Mouse (Mus musculus) CH12.LX (cell line): ENCODE results near the gene Gpr157. TPM values are rescaled to one million over a fixed set of nuclear protein-coding genes. Genes with fewer than 3 reads are reported as not detected.

Experiments used
- DNase-seq: peaks from one replicate; pipeline ENCODE4 v3.0.0-alpha.2; 2013; ENCODE audit errors: extremely low read depth
- H3K27ac ChIP-seq: 2 replicates; pipeline ENCODE4 v1.5.1; 2012; ENCODE audit warnings: low read depth, mild to moderate bottlenecking, control low read depth, moderate library complexity; ENCODE audit not compliant: insufficient read depth
- H3K27me3 ChIP-seq: replicated peaks from 2 replicates; pipeline ENCODE3; 2012; ENCODE audit warnings: inconsistent platforms
- H3K36me3 ChIP-seq, 2 experiments: replicated peaks in 1 of 2; 2 replicates each; pipeline versions ENCODE3 to v1.6.1; 2012; ENCODE audit warnings: inconsistent platforms in 1 of 2, low read length in 1 of 2, mild to moderate bottlenecking in 1 of 2, mixed read lengths in 1 of 2, moderate library complexity in 1 of 2; ENCODE audit not compliant: control insufficient read depth in 1 of 2, insufficient read depth in 1 of 2
- H3K4me1 ChIP-seq, 2 experiments: 2 replicates each; pipeline ENCODE4 v1.6.1; 2012; ENCODE audit warnings: inconsistent platforms in 1 of 2, moderate library complexity in 1 of 2; ENCODE audit not compliant: insufficient read depth in 2 of 2, control insufficient read depth in 1 of 2
- H3K4me2 ChIP-seq: 2 replicates; pipeline ENCODE4 v1.6.1; 2012; ENCODE audit warnings: low read depth, mild to moderate bottlenecking, control low read depth; ENCODE audit not compliant: poor library complexity, insufficient read depth, severe bottlenecking
- H3K4me3 ChIP-seq, 3 experiments: fragments of 150-350 bp in 1 of 3; sonication (generic) in 1 of 3; replicated peaks in 1 of 3; 2 replicates each; pipeline versions ENCODE3 to v1.5.1; 2011 to 2012; ENCODE audit warnings: low read depth in 2 of 3, low read length in 2 of 3, mild to moderate bottlenecking in 2 of 3, moderate library complexity in 2 of 3, control low read depth in 1 of 3, improper control_type of control experiment in 1 of 3, inconsistent platforms in 1 of 3, mixed read lengths in 1 of 3; ENCODE audit not compliant: poor library complexity in 1 of 3
- H3K79me2 ChIP-seq: replicated peaks from 2 replicates; pipeline ENCODE4 v1.6.1; 2012; ENCODE audit warnings: mild to moderate bottlenecking, moderate library complexity; ENCODE audit not compliant: control insufficient read depth, poor library complexity, insufficient read depth, severe bottlenecking; ENCODE audit errors: extremely low read depth
- H3K9ac ChIP-seq: 2 replicates; pipeline ENCODE4 v1.6.1; 2012; ENCODE audit warnings: low read depth, mild to moderate bottlenecking, control low read depth, moderate library complexity; ENCODE audit not compliant: insufficient read depth
- H3K9me3 ChIP-seq: replicated peaks from 2 replicates; pipeline ENCODE3; 2012; ENCODE audit warnings: low read length, inconsistent platforms, mixed read lengths
- BHLHE40 ChIP-seq: IDR thresholded peaks from 2 replicates; pipeline ENCODE4 v1.6.1; 2011; ENCODE audit warnings: mild to moderate bottlenecking, low read depth, low read length, improper control_type of control experiment
- CHD2 ChIP-seq: IDR thresholded peaks from 2 replicates; pipeline ENCODE4 v1.6.1; 2011; ENCODE audit warnings: low read length, improper control_type of control experiment
- E2F4 ChIP-seq: IDR thresholded peaks from 2 replicates; pipeline ENCODE4 v1.6.1; 2011; ENCODE audit warnings: low read depth, low read length, improper control_type of control experiment; ENCODE audit not compliant: insufficient replicate concordance
- EP300 ChIP-seq: IDR thresholded peaks from 2 replicates; pipeline ENCODE4 v1.6.1; 2011; ENCODE audit warnings: low read length, improper control_type of control experiment
- GABPA ChIP-seq: IDR thresholded peaks from 2 replicates; pipeline ENCODE4 v1.6.1; 2012; ENCODE audit warnings: low read depth, low read length, improper control_type of control experiment, inconsistent platforms; ENCODE audit not compliant: insufficient replicate concordance
- JUN ChIP-seq: IDR thresholded peaks from 2 replicates; pipeline ENCODE4 v1.6.1; 2011; ENCODE audit warnings: low read depth, mild to moderate bottlenecking, low read length, improper control_type of control experiment, moderate library complexity; ENCODE audit not compliant: insufficient read depth
- JUND ChIP-seq: conservative IDR thresholded peaks from 2 replicates; pipeline ENCODE4 v1.6.1; 2011; ENCODE audit warnings: low read depth, low read length, improper control_type of control experiment
- KAT2A ChIP-seq: IDR thresholded peaks from 2 replicates; pipeline ENCODE4 v1.6.1; 2012; ENCODE audit warnings: low read length, improper control_type of control experiment, inconsistent platforms; ENCODE audit not compliant: insufficient replicate concordance
- MAFK ChIP-seq: IDR thresholded peaks from 2 replicates; pipeline ENCODE4 v1.6.1; 2011; ENCODE audit warnings: low read length, improper control_type of control experiment; ENCODE audit not compliant: insufficient replicate concordance
- MEF2A ChIP-seq: IDR thresholded peaks from 2 replicates; pipeline ENCODE4 v1.6.1; 2014; ENCODE audit warnings: low read depth, mild to moderate bottlenecking, inconsistent platforms, low read length, improper control_type of control experiment, borderline replicate concordance
- MXI1 ChIP-seq: IDR thresholded peaks from 2 replicates; pipeline ENCODE4 v1.6.1; 2011; ENCODE audit warnings: mild to moderate bottlenecking, low read depth, low read length, improper control_type of control experiment
- MYC ChIP-seq: IDR thresholded peaks from 2 replicates; pipeline ENCODE4 v1.6.1; 2011; ENCODE audit warnings: low read depth, mild to moderate bottlenecking, improper control_type of control experiment, low read length
- POLR2AphosphoS2 ChIP-seq: IDR thresholded peaks from 2 replicates; pipeline ENCODE4 v1.6.1; 2011; ENCODE audit warnings: low read depth, low read length, improper control_type of control experiment
- RCOR1 ChIP-seq: conservative IDR thresholded peaks from 2 replicates; pipeline ENCODE4 v1.6.1; 2012; ENCODE audit warnings: low read depth, mild to moderate bottlenecking, inconsistent platforms, low read length, improper control_type of control experiment
- SIN3A ChIP-seq: IDR thresholded peaks from 2 replicates; pipeline ENCODE4 v1.6.1; 2012; ENCODE audit warnings: low read length, improper control_type of control experiment, inconsistent platforms
- UBTF ChIP-seq: IDR thresholded peaks from 2 replicates; pipeline ENCODE4 v1.6.1; 2012; ENCODE audit warnings: low read depth, mild to moderate bottlenecking, inconsistent platforms, low read length, improper control_type of control experiment, moderate library complexity
- ZNF384 ChIP-seq: IDR thresholded peaks from 2 replicates; pipeline ENCODE4 v1.6.1; 2012; ENCODE audit warnings: low read depth, low read length, improper control_type of control experiment, inconsistent platforms
- dilution Hi-C: fragments of 300-500 bp; cut with MboI; formaldehyde crosslinking; loops from 2 replicates; pipeline ENCODE4 v1.14.3; 2020; ENCODE audit warnings: low sequenced_read_pairs; ENCODE audit not compliant: extremely low pct_unique_long_range_greater_than_20kb, extremely low pct_ligation_motif_present
- in situ Hi-C: fragments of 300-500 bp; cut with MboI; formaldehyde crosslinking; loops from 3 replicates; pipeline ENCODE4 v1.14.3; 2019; ENCODE audit warnings: low sequenced_read_pairs, low pct_ligation_motif_present, low pct_unique_long_range_greater_than_20kb, mixed read lengths
- polyA plus RNA-seq: library from polyadenylated mRNA; unstranded; fragments of >175 nt; gene quantifications from 2 replicates; pipeline ENCODE4 v1.2.1, GENCODE M21; 2012; ENCODE audit warnings: low read depth; ENCODE audit not compliant: insufficient read length
- total RNA-seq, 2 experiments: library from RNA; depleted of rRNA; stranded (reverse); fragments of 300-350 nt in 1 of 2; fragments of >200 nt in 1 of 2; gene quantifications; 2 replicates each; pipeline ENCODE4 v1.2.3; 2012 to 2014

Gpr157 gene
- total and polyA plus RNA-seq, 3 experiments, result 2.6 to 3.5 (median 2.8) TPM

GRCm38 (mm10) chr4:150066706-150067323 is 20.4 kb upstream of the Gpr157 start:
- peaks cover 85 to 97% of the 10 kb centered on the region in 2 experiments for H3K36me3 ChIP-seq
- no peak for TF ChIP-seq MYC
- no peak for TF ChIP-seq MEF2A
- TF ChIP-seq E2F4, result no peak
- TF ChIP-seq GABPA, result no peak
- no peak for TF ChIP-seq ZNF384
- H3K4me3 ChIP-seq, result no peak overlapping the region
- dilution Hi-C loops (no loop called here), in situ Hi-C loops (no loop called here)
- no peaks in the 10 kb centered on the region for H3K27me3 ChIP-seq
- peaks cover 34% of the 10 kb centered on the region for H3K79me2 ChIP-seq
- no peak overlapping the region for H3K4me2 ChIP-seq
- peaks cover 17 to 91% of the 10 kb centered on the region in 2 experiments for H3K4me1 ChIP-seq
- no peak overlapping the region for H3K27ac ChIP-seq
- H3K9me3 ChIP-seq, result no peaks in the 10 kb centered on the region
- DNase-seq, result no peak
- no peak overlapping the region for H3K9ac ChIP-seq

DNA sequence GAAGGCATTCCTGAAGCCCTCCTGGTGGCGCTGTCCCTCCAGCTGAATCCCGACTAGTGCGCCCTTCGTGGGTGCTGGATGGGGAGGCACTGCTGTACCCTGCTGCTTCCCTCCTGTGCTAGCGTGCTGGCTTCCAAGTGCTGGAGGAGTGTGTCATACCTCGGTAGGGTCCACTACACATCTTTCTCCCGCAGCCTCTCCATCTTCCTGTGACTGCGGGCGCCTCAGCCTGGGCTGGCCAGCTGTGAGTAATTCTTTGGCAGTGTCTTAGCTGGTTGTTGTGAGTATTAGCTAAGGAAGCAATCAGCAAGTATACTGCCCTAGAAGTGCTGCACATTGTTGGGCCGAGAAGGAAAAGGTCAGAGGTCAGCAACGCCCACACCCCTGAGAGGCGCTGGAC is 18.9 kb upstream of the Gpr157 start:
- TF ChIP-seq UBTF (no peak), RCOR1 (no peak), JUND (no peak), EP300 (no peak), MXI1 (no peak), MYC (no peak), E2F4 (no peak), MAFK (no peak), SIN3A (no peak), POLR2AphosphoS2 (no peak), CHD2 (no peak), JUN (no peak), GABPA (no peak), BHLHE40 (no peak), KAT2A (no peak)
- no peak overlapping the region for H3K9ac ChIP-seq
- no peaks in the 10 kb centered on the region for H3K9me3 ChIP-seq
- H3K27ac ChIP-seq, result no peak overlapping the region
- H3K4me2 ChIP-seq, result no peak overlapping the region
- DNase-seq, result no peak
- no peaks in the 10 kb centered on the region for H3K27me3 ChIP-seq
- H3K4me3 ChIP-seq, result no peak overlapping the region
- peaks cover 20% of the 10 kb centered on the region for H3K79me2 ChIP-seq
- peaks cover 8 to 85% of the 10 kb centered on the region in 2 experiments for H3K4me1 ChIP-seq
- dilution Hi-C loops, result no loop called here
- in situ Hi-C loops, result no loop called here
- peaks cover 76 to 91% of the 10 kb centered on the region in 2 experiments for H3K36me3 ChIP-seq
